Mouse (Mus musculus): ENCODE data around the gene Tmem206.

Gene Tmem206

DNA sequence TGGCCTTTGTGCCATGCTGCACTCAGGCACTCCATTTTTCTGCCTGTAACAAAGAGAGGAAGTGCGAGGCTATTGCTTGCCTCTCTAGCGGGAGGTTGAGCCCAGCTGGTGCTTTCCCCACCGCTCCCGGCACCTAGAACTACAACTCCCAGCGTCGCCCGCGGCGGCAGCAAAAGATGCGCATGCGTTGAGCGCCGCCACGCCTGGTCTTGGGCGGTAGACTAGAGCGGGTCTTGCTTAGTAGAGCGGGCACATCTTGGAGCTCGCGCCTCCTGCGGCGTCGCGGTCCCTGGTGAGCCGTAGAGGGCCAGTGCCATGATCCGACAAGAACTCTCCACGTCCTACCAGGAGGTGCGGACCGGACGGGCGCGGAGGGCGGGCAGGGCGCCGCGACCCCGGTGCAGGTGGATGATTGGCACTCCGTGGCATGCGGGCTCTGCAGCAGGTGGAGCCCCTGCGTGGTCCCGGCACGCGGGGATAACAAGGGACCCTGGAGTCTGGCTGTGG lies at the start of gene Tmem206:
Tmem206 (plus strand) TSS at position 187 of the 507 bp plus-strand sequence.
- in situ Hi-C loops (cut with MboI, MseI), result loop anchor here (10.0 to 25.0 kb wide), 2 partner anchors 212 to 499 kb away; partner anchors contain the start of gene Nek2

DNA sequence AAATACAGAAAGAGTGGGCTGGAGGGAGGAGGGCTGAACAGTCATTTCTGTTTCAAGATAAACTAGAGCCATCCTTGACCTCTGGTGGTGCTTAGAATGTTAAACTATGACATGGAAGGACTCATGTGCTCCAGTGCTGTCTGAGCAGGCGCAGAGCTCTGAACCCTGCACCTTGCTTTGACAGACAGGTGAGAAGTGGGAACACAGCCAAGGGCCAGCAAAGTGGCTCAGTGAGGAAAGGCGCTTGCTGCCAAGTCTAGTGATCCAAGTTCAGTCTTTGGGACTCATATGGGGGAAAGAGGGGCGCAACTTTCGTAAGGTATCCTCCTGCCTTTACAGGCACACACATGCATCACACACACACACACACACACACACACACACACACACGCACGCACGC lies 49.5 kb upstream of the Tmem206 start:
- in situ Hi-C loops (cut with MboI, MseI), result loop anchor here (25.0 kb wide), 1 partner anchor 189 kb away; the partner anchor contains the start of gene Batf3

DNA sequence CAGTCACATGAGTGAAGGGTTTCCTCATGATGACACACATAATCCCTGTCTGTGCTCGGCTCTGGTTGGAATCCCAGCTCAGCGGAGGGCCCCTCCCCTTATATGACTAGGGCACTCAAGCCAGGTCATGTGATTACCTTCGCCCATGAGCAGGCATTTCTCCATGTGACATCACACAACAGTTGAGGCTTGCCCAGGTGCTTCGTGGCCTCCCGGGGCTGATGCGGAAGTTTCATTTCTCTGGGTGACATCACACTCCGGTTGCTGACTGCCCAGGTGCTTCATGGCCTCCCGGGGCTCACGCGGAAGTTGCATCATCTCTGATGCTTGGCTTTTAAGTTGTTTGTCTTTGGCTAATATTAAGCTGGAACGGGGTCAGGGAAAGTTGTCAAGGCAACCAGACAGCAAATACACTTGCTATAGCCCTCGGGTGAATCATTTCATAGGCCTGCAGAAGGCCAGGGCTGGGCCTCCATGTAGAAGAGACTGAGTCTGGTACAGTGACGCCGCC lies 48.1 kb upstream of the Tmem206 start:
- in situ Hi-C loops (cut with MboI, MseI), result loop anchor here (25.0 kb wide), 1 partner anchor 190 kb away; the partner anchor contains the start of gene Batf3

DNA sequence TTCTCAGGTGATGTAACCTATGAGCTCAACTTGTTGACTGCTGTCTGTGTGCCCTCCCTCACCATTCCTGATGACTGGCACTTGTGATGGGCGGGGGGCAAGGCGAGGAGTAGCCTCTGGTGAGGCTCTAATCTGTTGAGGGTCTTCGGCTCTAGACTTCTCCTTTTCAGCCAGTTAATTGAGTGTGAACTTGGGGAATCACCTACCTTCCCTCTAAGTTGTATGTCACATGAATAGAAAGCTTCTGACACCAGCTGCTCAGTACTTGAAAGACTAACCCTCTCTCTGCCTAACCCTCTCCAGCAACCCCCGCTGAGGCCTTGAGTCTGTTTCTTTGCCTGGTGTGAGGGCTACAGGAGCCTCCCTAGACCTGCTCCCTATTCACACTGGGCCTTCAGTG lies 47.4 kb upstream of the Tmem206 start:
- in situ Hi-C loops (cut with MboI, MseI), result loop anchor here (25.0 kb wide), 1 partner anchor 191 kb away; the partner anchor contains the start of gene Batf3

DNA sequence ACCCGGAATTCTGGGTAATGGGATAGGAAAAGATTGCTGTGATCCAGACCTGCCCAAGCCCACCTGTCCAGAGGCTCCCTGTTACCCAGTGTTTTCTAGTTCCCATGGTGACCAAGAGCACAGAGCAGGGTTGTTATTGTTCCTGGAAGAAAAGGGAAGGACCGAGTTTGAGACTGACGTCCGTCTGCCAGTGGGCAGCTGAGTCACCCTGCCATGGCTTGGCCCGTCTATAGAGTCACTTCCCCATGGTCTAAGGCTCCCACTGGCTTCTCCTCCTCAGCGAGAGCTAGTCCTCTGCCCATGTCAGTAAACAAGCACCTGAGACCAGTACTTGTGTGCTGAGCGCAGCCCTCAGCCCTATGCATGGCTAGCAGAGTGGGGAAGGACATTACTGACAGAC lies 44.5 kb upstream of the Tmem206 start:
- in situ Hi-C loops (cut with MboI, MseI), result loop anchor here (25.0 kb wide), 1 partner anchor 194 kb away; the partner anchor contains the start of gene Batf3

DNA sequence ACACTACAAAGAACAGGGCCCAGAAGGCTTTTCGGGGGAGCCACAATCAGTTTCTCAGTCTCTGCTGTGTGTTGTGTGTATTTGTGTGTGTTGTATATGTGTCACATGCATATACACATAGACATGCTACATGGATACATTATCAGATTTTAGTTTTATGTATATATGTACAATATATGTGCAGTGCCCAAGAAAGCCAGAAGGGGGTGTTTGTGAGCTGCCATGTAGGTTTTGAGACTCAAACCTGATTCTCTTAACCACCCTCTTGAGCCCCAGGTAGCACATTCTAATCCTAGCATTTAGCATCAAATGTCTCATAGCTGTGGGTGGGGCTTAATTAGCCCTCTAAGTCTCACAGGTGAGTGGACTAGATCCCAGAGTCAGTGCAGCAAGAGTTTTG lies 43.4 kb upstream of the Tmem206 start:
- in situ Hi-C loops (cut with MboI, MseI), result loop anchor here (25.0 kb wide), 1 partner anchor 195 kb away; the partner anchor contains the start of gene Batf3

DNA sequence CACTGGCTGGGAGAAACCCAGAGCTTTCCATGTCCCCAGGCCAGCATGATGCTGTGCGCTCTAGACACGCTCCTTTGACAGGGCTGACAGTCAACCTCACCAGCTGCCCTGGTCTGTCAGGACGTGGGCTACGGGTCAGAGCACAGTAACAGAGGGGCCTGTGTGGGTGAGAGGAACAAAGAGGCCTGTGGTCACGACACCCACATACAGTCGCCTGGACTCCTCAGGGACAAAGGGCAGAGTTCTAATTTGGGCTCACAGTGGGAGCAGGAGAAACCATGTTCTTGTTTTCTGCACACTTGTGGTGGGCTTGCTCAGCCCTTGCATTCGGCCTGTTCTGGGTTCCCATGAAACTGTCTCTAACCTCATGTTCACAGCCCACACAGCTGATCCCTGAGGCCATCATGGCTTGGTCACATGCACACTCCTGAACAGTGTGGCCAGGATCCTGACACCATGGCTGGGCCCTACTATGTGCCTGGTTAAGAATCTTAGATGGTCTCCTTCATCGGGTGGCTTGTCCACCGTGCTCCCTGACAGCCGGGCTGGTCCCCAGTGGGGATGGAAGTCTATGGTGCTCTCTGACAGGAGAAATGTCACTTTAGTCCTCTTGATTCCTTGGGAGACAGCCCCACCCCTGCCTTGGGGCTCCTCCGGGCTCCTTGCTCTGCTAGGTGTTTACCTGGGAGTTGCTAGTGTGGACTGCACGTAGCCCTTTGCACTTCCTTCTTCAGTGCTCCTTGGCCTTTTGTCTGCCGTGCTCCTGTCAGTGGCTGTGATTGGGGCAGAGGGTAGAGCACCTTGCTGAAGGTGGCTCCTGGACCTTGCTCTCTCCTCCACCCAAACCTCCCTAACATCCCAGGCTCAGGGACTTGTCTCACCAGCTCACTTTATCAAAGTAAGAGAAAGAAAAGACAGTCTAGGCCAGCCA lies 42.3 kb upstream of the Tmem206 start:
- in situ Hi-C loops (cut with MboI, MseI), result loop anchor here (25.0 kb wide), 1 partner anchor 196 kb away; the partner anchor contains the start of gene Batf3

DNA sequence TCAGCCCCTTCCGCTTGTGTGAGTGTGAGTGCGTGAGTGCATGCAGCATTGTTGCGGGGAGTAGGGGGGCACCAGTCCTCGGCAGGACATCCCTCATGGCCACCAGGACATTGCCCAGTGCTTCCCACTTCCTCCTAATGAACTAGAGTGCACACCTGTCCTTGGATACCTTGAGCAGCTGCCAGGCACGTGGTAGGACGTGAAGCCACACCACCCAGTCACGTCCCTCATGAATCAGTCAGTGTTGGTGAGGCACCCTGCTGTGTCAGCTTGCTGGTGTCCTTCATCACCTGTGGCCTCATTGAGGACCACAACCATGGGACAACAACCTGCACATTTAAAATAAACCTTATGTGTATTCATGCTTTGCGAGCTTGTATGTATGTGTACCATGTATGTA lies 41.2 kb upstream of the Tmem206 start:
- in situ Hi-C loops (cut with MboI, MseI), result loop anchor here (25.0 kb wide), 1 partner anchor 197 kb away; the partner anchor contains the start of gene Batf3

DNA sequence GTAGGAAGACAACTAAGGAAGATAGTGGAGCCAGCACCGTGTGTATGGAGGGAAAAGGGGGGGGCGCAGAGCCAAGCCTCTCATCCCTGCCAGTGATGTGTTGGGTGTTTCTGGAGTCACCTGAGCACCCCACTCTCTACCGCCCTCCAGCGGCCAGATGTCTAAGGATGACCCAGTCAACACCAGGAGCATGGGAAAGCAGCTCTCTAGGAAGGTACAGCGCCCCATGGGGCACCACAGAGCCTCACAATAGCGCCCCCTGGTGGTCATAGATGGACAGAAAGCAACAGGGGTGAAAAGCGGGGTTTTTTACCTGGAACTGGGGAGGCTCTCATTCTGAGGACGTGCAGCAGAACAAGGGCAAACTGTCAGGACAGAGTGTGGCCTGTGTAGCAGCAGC lies 37.0 kb upstream of the Tmem206 start:
- in situ Hi-C loops (cut with MboI, MseI), result loop anchor here (25.0 kb wide), 1 partner anchor 201 kb away; the partner anchor contains the start of gene Batf3

DNA sequence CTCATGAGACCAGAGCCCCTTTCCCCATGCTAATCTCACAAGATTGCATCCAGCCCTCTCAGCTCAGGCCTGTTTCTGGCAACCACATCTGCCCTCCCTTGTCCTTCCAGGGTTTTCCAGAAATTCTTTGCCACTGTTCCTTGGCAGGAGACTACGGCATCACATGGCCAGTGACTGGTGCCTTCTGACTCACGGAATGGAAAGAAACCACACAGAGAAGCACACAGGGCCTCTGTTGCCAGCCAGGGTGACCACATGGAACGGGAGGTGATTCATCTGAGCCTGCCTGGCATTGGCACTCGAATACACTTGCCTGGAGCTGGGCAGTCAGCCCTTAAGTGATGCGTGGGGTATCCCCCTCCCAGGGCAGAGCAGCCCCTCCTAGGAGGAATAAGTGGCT lies 33.4 kb upstream of the Tmem206 start:
- in situ Hi-C loops (cut with MboI, MseI), result loop anchor here (25.0 kb wide), 1 partner anchor 205 kb away; the partner anchor contains the start of gene Batf3

DNA sequence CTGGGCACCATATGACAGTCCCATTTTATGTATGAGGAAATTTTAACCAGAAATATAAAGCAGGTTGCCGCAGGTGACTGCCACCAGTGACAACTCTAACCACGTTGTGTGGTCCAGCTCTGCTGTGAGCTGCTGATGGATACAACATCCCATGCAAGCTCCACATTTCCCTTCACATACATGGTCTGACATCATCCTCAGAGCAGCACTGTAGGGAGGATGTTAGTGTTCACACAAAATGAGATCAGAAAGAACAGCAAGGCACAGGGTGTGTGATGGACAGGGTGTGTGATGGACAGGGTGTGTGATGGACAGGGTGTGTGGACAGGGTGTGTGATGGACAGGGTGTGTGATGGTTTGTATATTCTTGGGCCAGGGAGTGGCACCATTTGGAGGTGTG lies 32.7 kb upstream of the Tmem206 start:
- in situ Hi-C loops (cut with MboI, MseI), result loop anchor here (25.0 kb wide), 1 partner anchor 206 kb away; the partner anchor contains the start of gene Batf3

DNA sequence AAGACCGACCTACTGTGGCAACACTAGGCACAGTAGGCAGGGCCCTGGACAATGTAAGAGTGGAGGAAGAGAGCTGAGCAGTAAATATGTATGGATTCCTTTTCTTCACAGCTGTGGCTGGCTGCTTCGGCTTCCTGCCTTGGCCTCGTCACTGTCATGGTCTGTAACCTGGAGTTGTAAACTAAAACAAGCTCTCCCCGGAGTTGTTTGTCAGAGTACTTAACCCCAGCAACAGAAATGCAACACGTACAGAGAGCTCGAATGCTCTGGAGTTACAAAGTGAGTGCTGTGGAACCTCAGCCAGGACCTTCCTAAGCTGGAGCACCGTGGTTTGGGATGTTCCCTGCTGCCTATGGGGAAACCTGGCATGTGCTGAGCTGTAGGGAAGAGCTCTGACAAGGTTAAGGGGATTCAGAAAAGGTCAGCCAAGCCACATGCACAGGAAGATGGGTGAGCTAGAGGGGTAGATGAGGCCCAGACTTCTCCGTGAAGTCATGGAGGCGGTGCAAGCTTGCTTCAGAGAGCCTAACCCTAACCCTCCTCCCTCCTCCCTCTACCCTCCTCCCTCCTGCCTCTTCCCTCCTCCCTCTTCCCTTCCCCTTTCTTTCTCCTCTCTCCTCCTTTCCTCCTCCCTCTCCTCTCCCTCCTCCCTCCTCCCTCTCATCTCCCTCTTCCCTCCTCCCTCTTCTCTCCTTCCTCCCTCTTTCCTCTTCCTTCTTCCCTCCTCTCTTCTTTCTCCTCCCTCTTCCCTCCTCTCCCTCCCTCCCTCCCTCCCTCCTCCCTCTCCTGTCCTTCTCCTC lies 31.5 kb upstream of the Tmem206 start:
- in situ Hi-C loops (cut with MboI, MseI), result loop anchor here (25.0 kb wide), 1 partner anchor 207 kb away; the partner anchor contains the start of gene Batf3

DNA sequence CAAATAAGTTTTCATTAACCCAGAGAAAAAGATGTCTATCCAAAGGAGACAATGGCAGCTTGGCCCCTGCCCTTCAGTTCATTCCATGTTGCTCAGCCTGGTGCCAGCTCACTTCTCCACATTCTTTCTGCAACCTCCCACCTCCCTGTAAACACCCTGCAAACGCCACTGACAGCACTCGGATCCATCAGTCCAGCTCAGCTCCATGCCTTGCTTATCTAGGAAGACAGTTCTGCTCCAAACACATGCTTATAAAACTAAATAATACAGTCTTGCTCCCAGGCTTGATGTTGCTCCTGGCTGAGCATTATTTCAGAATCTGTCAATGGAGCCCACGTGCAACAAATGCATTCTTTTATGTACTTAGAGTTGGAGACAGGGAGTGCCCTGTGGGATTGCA lies 29.9 kb upstream of the Tmem206 start:
- in situ Hi-C loops (cut with MboI, MseI), result loop anchor here (25.0 kb wide), 1 partner anchor 208 kb away; the partner anchor contains the start of gene Batf3

DNA sequence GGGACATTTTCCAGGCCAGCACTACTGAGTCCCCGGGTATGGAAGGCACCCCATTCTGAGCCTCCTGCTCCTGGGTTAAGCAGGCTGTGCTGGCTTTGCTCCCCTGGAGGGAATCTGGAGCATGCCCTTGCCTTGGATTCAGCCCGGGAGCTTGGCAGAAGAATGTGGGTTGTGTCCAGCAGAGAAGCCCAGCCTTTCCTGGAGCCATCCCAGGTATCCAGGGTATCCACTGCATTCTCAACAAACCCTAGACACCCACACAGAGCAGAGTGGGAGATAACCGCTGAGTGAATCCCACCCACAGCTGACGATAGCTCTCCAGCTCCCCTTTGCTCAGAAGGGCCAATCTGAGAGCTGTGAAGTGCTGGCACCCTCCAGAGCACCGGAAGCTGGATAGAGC lies 29.3 kb upstream of the Tmem206 start:
- in situ Hi-C loops (cut with MboI, MseI), result loop anchor here (25.0 kb wide), 1 partner anchor 209 kb away; the partner anchor contains the start of gene Batf3

DNA sequence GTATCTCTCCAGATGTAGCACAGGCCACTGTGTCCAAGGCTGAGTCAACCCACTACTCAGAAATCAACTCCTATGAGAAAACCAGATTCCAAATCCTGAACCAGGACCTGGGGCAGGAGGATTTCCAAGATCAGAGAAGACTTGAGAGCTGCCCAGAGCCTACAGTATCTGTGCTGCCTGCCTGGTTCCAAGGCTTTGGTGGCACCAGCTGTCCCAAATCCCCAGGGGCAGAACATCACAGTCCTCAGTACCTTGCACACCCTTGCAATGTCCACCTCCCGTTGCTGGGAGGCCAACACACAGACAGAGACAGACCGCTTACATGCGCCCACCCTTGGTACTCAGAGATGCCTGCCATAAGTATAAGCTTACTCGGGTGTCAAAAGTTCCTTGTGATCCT lies 27.4 kb upstream of the Tmem206 start:
- in situ Hi-C loops (cut with MboI, MseI), result loop anchor here (25.0 kb wide), 1 partner anchor 211 kb away; the partner anchor contains the start of gene Batf3

DNA sequence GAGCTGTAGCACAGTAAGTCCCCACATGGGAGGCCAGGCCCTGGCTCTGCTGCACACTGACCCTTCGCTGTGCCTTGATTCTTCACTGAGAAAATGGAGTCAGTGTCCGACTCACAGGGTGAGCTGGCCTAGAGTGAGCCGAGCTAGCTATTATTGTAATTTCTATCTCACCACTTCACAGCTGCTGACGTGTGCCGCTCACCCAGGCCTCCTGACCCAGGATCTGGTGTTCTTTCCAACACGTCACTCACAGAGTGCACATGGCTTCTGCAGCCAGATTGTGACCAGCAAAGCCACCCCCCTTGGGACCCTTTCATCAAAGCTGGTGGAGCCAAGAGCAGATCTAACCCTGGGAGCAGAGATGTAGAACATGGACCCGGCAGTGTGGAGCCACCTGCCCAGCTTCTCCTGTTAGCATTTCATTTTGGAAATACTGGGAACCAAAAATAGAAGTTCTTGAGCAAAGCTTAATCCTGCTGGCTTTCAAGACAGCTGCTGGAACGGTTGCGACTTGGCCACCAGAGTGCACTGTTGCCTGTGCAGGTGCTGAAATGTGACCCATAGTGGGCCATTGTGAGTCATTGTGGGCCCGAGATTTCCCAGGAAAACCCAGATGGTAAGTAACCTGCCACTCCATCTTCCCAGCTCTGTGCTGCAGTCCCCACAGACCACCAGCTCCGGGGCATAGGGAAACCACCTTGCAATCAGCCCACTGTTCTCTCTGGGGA lies 26.3 kb upstream of the Tmem206 start:
- in situ Hi-C loops (cut with MboI, MseI), result loop anchor here (25.0 kb wide), 1 partner anchor 212 kb away; the partner anchor contains the start of gene Batf3

DNA sequence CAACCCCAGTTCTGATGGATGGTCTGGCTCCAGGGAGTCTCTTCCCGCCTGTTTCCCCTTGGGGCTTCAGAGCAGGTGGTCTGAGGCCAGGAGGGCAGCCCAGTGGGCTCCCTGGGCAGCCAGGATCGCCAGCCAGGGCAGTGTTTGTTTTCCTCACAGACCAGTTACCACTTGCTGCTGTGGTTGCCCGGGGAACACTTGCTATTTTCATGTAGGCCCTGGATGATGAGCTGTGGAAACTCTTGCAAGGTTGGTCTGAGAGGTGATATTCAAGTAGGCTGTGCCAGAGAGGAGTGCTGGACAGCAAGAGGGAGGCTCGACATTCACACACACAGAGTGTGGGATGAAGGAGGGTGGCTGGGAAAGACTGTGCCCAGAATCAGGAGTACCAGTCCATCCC lies 23.8 kb upstream of the Tmem206 start:
- in situ Hi-C loops (cut with MboI, MseI), result no loop called here

DNA sequence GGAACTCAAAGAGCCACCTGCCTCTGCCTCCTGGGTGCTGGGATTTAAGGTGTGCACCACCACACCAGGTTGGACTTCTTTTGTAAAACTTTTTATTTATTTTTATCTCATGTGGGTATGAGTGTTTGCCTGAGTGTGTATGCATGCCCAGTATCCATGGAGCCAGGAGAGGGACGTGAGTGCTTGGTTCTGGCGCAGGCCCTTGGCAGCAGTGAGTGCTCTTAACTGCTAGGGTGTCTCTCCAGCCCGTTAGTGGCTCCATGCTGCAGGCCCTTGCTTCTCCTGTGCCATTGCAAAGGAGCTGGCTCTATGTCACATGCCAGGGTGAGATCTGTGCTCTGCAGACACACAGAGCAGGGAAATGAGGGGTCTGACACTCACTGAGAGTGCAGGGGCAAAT lies 22.0 kb upstream of the Tmem206 start:
- in situ Hi-C loops (cut with MboI, MseI), result no loop called here

DNA sequence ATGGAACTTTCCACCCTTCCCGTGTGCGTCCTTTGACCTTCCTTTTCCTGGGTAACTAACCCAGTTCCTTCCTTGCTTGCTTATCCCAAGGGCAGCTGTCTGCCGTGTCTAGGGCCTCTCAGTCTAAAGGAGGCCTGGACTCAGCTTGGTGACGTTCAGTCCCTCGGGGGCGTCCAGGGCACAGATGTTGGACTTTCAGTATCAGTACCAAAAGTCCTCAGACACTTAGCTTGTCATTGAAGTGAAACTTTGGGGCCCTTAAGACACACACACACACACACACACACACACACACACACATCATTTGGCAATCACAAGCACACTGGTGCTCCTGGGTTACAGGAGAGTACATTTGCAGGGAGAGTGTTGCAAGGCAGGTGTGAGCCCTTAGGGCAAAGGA lies 21.5 kb upstream of the Tmem206 start:
- in situ Hi-C loops (cut with MboI, MseI), result no loop called here

DNA sequence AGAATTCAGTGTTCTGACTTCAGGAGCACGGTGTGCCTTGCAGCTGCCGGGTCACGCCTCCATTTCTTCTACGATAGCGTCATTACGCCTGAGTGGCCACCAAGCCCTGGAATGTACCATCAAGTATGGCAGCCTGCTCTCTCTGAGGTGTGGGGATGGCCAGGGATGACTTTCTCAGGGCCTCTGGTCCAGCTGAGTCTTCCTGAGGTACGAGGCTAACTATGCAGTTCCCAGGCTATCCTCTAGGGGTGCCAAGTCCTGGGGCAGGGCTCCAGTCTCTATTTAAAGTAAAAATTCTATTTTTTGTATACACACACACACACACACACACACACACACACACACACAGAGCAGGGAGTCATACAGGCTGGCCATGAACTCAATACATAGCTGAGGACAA lies 20.1 kb upstream of the Tmem206 start:
- in situ Hi-C loops (cut with MboI, MseI), result no loop called here
